Mouse (Mus musculus): ENCODE results near the gene Prc1. TPM values are rescaled to one million over a fixed set of nuclear protein-coding genes. Genes with fewer than 3 reads are reported as not detected.

The Prc1 gene
- 145 and 156 TPM in 2 replicates for total RNA-seq (2017)

DNA sequence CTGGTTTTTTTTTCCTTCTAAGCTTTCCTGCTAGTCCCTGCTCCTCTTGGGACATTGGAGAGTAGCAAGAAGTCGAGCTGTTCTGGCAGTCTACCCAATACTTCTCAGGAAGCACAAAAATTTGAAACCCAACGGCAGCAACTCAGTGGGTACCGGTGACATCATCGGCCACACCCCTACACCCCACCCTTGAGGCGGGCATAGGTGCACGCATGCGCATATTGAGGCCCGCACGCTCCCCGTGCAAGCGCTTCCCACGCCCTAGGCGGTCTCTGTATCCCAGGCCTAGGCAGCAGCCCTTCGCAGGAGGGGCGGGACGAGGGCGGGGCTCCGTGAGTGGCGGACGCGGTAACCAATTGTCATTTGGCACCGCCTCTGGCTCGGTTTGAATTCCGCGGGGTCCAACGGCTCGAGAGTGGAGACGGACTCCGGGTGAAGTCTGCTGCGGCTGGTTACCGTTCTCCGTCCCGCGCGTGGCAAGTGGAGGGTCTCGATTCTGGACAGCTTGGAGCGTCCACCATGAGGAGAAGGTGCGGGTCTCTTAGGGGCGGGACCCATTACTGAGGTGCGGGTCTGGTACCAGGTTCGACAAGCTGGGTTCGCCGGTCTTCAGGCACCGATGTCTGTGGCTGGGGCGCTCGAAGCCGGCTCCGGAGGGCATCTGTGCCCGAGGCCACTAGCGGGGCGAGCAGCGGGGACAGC, at the start of gene Prc1:
Prc1 (plus strand) TSS at position 389 of the 702 bp plus-strand sequence.
- peak; percentile 98 for ATAC-seq (replicated peaks; ENCODE audit: low read depth, poor library complexity, severe bottlenecking)

- no peak for ATAC-seq (replicated peaks; ENCODE audit: low read depth, poor library complexity, severe bottlenecking)
Observed at GRCm38 (mm10) chr7:80244851-80245250, 49.4 kb upstream of the Prc1 start.

DNA sequence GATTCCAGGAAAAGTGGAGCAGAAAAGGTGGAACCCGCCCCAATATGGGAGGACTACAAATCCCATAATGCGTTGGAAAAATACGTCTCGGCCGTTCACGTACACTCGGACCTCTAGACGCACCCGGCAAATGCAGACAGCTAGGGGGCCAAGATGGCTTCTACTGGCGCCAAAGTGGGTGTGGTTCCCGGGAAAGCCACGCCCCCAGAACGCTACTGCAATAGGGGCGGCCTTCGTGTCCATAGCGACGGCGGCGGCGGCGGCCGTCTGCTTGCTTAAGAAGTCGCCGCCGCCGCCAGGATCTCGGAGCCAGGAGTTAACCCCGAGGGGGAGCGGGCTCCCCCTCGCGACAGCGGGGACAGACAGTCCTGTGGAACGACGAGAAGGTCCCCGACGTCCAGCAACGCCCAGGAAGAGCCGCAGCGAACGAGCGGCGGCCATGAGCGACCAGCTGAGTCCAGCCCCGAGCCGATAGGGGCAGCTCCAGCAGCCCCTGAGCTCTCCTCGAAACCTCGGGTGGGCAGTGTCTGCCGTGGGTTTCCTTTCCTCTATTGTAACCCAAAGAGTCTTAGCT, 48.0 kb upstream of the Prc1 start, which contains the start of gene Ttll13:
Ttll13 (plus strand) TSS at position 229 of the 574 bp plus-strand sequence.
- peak; percentile 98 for ATAC-seq (replicated peaks; ENCODE audit: low read depth, poor library complexity, severe bottlenecking)

DNA sequence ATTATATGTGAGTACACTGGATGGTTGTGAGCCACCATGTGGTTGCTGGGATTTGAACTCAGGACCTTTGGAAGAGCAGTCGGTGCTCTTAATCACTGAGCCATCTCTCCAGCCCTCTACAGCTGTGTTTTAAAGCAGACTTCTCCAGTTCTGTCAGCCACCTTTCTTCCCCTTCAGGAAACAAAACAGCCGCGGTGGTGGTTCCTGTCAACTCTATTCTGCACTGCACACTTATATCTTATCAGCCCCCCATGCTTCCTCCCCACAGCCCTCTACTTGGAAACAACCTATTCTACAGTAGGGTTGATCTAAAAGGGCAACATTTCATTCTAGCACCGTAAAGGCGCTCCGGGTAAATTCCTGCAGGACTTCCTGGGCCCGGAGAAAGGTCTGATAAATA, 47.4 kb upstream of the Prc1 start:
- peak; percentile 45 for ATAC-seq (replicated peaks; ENCODE audit: low read depth, poor library complexity, severe bottlenecking)

DNA sequence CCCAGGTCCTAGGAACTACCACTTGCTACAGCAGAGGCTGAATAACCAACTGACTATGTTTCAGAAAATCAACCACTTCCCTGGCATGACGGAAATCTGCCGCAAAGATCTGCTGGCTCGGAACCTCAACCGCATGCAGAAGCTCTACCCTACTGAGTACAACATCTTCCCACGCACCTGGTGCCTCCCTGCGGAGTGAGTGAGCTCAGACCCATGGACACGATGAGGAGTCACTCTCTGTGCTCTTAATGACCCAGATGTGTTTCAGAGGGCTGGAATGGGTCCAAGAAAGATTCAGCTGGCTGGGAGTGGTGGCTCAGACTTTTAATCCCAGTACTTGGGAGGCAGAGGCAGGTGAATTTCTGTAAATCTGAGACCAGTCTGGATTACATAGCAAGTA, 41.8 kb upstream of the Prc1 start:
- no peak for ATAC-seq (replicated peaks; ENCODE audit: low read depth, poor library complexity, severe bottlenecking)

- ATAC-seq (replicated peaks; ENCODE audit: low read depth, poor library complexity, severe bottlenecking), result no peak
Observed at GRCm38 (mm10) chr7:80252886-80253285, 41.4 kb upstream of the Prc1 start.

GRCm38 (mm10) chr7:80255981-80256380, 38.3 kb upstream of the Prc1 start:
- no peak for ATAC-seq (replicated peaks; ENCODE audit: low read depth, poor library complexity, severe bottlenecking)

DNA sequence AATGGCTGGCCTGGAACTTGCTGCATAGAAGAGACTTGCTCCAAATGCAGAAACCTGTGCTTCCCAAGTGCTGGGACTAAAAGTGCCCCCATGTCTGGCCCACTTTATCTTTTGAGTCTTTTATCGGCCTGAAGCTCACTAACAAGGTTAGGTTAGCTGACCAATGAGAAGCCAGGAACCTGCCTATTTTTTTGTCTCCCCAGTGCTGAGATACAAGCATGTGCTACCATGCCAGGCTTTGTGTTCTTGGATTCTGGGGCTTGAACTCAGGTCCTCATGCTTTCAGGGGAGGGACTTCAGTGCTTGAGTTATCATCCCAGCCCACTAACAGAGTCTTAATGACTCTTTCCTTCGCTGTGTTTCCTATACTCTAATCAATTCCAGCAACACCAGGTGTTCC, 36.5 kb upstream of the Prc1 start:
- no peak for ATAC-seq (replicated peaks; ENCODE audit: low read depth, poor library complexity, severe bottlenecking)

DNA sequence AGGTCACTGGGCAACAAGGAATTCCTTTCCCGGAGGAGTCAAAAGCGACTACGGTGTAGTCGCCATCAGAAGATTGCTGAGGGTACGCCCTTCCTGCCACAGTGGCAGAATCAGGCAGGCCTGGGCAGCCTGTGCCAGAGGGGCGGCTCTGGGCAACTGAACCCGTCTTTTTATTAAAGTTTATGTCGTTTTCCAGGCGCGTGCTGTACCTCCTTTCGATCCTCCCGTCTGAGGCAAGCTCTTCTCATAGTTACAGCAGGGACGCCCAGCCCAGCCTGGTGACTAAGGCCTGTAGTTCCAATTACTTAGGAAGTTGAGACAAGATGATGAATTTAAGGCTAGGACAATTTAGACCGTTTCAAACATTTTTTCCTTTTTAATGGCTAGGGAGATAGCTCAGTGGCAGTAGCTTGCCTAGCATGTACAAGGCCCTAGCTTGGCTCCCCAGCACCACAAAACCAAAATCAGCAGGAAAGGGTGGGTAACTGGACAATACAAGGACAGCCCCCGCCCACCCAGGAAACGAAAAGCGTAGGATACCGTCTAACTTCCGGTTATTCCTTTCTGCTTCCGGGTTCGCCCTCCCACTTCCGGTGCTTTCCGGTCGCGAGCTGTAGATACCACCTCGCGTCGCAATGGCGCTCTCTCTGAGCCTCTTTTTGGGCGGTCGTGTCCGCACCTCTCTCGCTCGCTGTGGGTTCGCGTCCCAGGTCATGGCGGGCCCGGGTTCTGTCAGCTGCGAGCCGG, 33.5 kb upstream of the Prc1 start, which contains the start of gene Ngrn:
Ngrn (plus strand) TSS at position 591 of the 747 bp plus-strand sequence.
- peak; percentile 92 for ATAC-seq (replicated peaks; ENCODE audit: low read depth, poor library complexity, severe bottlenecking)

GRCm38 (mm10) chr7:80261372-80261990, 32.8 kb upstream of the Prc1 start:
- ATAC-seq (replicated peaks; ENCODE audit: low read depth, poor library complexity, severe bottlenecking), result no peak; the same call in 1 of the 2 replicates

DNA sequence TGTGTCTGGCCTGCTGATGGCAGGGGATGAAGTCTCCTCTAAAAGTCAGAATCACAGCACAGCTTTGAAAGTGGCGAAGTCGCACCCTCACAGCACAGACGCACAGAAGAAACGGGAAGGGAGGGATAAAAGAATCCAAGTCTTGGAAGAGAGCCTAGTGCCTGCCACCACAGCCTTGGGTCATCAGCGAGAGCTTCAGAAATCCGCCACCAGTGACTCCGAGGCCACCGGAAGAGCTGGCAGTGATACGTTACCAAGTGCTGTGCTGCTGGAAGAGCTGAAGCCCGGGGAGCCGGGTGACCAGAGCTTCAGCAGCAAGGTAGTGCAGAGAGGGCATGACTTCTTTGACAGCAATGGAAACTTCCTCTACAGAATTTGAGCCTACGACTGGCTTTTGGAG, 29.6 kb upstream of the Prc1 start:
- no peak for ATAC-seq (replicated peaks; ENCODE audit: low read depth, poor library complexity, severe bottlenecking)

DNA sequence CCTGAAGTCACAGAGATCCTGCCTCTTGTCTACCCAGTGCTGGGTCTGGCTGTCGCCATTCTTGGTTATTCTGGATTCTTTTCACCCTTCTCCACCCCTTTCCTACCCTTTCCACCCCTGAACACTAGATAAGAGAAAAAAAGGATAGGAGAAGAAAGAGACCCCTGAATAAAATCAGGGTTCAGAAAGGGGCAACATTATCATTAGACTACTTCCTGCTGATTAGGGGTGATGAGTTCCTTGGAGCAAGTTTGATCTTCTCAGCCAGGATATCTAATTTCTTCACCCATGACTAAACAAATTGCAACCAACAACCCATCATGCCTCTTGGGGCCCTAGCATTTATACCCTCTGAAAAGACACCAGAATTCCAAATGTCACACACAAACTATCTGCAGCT, 26.5 kb upstream of the Prc1 start:
- no peak for ATAC-seq (replicated peaks; ENCODE audit: low read depth, poor library complexity, severe bottlenecking)

GRCm38 (mm10) chr7:80268897-80269750, 25.1 kb upstream of the Prc1 start, which contains the start of gene Vps33b:
Gene Vps33b (plus strand): TSS chr7:80269649.
- ATAC-seq (replicated peaks; ENCODE audit: low read depth, poor library complexity, severe bottlenecking), result peak; percentile 97

DNA sequence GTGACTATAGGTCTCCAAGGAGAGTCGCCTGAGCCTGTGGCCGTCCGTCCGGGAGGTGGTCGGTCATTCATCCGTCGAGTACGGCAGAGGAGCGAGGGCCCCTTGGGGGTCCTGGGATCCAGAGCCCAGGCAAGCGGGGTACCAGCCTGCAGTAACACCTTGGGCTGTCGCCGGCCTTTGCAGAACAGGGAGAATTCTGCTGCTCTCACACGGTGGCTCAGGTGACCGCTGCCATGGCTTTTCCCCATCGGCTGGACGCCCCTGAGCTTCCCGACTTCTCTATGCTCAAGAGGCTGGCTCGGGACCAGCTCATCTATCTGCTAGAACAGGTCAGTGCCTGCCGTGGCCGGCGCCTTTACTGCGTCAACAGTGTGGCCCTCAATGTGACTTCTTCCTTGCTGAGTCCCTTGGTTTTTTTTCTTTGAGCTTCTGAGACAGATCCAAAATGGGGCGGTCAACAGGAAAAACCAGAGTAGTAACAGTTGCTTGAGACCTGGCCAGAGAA, 24.4 kb upstream of the Prc1 start:
- peak; percentile 37 for ATAC-seq (replicated peaks; ENCODE audit: low read depth, poor library complexity, severe bottlenecking)

GRCm38 (mm10) chr7:80273456-80273855, 20.8 kb upstream of the Prc1 start:
- ATAC-seq (replicated peaks; ENCODE audit: low read depth, poor library complexity, severe bottlenecking), result no peak

- ATAC-seq (replicated peaks; ENCODE audit: low read depth, poor library complexity, severe bottlenecking), result 0 out of 2 replicates have a peak, but pooled peaks have one; percentile 29
Observed at GRCm38 (mm10) chr7:80276374-80276773, 17.9 kb upstream of the Prc1 start.

- ATAC-seq (replicated peaks; ENCODE audit: low read depth, poor library complexity, severe bottlenecking), result no peak
Observed at GRCm38 (mm10) chr7:80280032-80280431, 14.2 kb upstream of the Prc1 start.

GRCm38 (mm10) chr7:80280998-80281397, 13.3 kb upstream of the Prc1 start:
- ATAC-seq (replicated peaks; ENCODE audit: low read depth, poor library complexity, severe bottlenecking), result no peak

- ATAC-seq (replicated peaks; ENCODE audit: low read depth, poor library complexity, severe bottlenecking), result no peak
Observed at GRCm38 (mm10) chr7:80281646-80282045, 12.6 kb upstream of the Prc1 start.

All from common myeloid progenitor, adult 5-6 weeks (primary cell).